Mouse (Mus musculus) induced T-regulatory cell, adult 2 months (primary cell): ENCODE measurements around the gene Epn1.
A peak's percentile ranks its signal among the peaks of the same experiment; 100 is the strongest.
"Not testable (repeated sequence)": the region's sequence is repeated elsewhere in the genome, so short reads cannot be mapped to it uniquely, and the experiment has no call there.

Experiments used
- DNase-seq: peaks from one replicate; pipeline ENCODE4 v3.0.0-alpha.2; 2012; ENCODE audit warnings: low read depth

The Epn1 gene

DNA sequence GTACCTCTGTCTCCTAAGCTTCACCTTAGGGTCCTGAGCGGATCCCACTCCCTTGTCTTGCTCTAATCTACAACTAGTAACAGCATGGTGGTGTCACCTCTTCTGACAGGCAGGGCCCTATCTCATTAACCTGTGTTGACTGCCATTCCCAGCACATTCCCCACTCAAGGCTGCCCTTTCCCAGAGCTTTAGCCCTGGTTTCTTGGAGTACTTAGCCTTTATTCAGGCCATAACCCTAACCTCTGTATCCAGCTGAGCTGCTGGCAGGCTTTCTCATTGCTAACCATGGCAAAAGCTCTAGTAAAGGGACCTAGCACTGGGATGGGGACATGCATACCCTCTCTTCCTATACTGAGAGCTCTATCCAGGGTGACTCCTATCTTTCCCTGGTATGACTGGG lies 21.4 kb upstream of the Epn1 start:
- DNase-seq = no peak

GRCm38 (mm10) chr7:5059421-5059820 lies 20.6 kb upstream of the Epn1 start:
- no peak for DNase-seq

DNA sequence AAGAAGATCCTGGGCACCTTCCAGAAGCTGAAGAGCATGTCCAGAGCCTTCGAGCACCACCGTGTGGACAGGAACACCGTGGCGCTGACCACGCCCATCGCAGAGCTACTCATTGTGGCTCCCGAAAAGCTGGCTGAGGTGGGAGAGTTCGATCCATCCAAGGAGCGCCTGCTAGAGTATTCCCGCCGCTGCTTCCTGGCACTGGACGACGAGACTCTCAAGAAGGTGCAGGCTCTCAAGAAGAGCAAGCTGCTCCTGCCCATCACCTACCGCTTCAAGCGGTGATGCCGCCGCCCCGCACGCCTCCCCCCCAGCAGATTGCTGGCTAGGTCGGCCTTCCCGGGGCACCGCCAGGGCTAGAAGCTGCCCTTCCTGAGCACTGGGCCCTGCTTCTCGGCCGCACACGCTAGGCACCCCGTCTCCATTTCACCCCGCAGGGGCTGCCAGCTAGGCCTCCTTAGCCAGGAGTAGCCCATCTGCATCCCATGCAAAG lies 19.8 kb upstream of the Epn1 start:
- DNase-seq = peak; percentile 86

DNA sequence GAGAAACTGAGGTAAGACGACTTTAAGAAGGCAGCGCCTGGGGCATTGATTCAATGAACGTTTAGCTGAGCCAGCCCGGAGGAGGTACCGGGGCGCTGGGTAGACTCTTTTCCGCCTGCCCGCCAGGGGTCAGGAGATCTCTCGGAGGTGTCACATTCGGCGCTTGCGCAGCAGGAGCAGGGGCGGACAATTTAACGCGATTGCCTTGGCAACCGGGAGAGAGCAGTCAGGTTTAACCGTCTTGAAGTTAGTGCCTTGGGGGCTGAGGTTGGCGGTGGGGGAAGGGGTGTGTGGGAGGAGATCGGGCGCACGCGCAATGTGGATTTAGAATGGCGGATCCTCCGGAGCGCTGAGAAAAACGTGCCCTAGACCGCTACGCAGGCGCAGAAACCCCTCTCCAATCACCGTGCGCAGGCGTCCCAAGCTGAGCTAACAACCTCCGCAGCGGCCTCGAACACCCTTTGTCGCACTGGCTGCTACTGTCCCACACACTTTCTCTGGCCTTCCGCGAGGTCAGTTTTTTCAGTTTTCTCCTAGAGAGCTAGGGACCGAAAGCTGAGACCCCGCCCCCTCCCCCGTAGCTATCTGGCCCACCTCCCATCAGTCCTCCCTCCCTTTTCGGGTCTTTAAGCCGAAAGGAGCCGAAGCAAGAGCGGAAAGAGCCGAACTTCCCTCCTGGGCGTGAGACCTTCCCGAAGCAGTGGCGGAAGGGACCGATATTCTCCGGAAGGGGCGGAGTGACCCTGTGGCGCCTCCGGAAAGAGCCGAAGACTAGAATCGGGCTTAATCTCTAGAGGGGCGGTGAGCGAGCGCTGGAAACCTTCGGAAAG lies 18.9 kb upstream of the Epn1 start:
- DNase-seq = peak; percentile 99

DNA sequence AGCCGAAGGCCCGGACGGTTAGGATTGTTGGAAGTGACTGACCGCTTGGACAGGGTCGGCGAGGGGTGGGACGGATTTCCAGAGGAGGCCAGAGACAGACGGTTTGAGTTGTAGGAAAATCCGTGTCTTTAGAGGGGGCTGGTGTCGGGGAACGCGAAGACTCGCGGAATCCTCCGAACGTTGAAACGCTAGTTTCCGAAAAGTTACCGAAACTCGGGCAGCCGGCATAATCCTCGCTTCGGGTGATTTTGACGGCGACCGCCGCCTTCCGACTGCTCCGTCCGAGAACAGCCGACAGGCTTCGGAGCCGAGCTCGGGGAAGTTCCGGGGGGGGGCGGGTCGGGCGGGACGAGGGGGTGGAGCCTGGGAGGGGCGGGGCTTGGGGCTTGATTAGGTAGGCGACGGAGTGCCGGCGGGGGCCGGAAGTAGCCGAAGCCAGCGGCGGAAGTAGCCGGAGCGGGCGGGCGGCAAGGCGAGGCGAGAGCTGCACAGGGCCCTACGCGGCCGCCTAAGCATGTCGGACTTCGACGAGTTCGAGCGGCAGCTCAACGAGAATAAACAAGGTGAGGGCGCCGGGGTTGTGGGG lies 18.2 kb upstream of the Epn1 start, which contains the start of gene U2af2:
TSS of gene U2af2 (plus strand) at position 370 of the 586 bp plus-strand sequence.
- DNase-seq = peak; percentile 95

DNA sequence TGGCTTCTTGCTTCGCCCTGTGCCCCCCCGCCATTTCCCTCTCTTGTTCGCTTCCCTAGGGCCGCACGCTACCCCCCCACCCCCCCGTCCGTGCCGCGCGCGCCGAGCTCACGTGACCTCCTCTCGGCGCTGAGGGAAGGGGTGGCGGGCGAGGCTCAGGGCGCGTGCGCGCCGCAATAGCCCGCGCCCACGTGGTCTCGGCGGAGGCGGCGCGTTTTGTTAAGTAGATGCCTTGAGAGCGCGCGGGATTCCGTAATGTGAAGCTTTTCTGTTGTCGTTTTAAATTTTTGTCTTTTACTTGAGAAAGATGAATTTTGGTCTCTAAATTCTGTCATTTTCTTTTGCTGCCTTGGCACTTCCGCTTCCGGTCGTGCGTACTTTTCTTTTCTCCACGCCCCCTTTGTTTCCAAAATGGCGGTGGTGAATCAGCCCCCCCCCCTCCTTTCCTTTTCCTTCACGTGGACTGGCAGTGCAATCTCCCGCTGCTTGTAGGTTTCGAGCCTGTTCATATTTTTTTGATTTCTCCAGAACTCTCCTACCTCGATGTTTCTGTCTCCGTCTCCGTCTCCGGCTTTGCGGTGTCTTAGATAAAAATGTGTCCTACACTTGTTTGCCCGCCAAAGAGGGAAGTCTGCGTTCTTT lies 17.6 kb upstream of the Epn1 start:
- peak; percentile 96 for DNase-seq

GRCm38 (mm10) chr7:5064886-5065285 lies 15.1 kb upstream of the Epn1 start:
- DNase-seq = no peak

DNA sequence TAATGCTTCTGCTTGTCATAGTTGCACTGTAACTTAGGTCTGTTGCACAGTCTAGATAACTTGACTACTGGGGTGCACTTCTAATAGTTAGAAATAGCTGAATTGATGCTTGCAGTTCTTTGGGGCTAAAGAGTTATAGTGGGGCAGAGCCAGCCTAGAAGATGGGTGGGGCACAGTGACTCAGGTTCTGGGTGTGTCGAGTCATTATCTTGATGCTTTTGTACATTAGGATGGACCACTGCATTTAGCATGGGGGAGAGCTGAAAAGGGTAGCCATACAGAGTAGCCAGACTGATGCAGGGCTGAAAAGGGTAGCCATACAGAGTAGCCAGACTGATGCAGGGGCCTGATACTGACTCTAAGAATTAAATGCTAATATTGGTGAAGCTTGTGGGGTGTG lies 6.4 kb upstream of the Epn1 start:
- DNase-seq = no peak

- DNase-seq = no peak
Observed at GRCm38 (mm10) chr7:5074984-5075383, 5.1 kb upstream of the Epn1 start.

DNA sequence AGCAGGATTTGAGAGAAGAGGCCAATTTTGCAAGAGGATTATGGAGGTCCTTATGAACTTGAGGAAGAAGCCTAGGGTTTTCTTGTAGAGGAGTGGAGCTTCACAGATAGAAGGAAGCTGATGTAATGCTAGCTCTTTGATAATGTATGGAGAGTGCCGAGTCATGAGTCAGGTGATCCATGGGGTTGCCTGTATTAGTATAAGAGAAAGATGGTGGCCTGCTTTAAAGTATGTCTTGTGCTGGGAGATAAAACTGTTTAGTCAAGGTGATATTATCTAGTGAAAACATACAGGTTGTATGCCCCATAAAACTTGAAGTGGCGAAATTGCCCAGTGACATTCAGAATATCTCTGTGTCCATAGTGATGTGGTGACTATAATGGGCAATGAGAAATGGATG lies 3.1 kb upstream of the Epn1 start:
- no peak for DNase-seq

DNA sequence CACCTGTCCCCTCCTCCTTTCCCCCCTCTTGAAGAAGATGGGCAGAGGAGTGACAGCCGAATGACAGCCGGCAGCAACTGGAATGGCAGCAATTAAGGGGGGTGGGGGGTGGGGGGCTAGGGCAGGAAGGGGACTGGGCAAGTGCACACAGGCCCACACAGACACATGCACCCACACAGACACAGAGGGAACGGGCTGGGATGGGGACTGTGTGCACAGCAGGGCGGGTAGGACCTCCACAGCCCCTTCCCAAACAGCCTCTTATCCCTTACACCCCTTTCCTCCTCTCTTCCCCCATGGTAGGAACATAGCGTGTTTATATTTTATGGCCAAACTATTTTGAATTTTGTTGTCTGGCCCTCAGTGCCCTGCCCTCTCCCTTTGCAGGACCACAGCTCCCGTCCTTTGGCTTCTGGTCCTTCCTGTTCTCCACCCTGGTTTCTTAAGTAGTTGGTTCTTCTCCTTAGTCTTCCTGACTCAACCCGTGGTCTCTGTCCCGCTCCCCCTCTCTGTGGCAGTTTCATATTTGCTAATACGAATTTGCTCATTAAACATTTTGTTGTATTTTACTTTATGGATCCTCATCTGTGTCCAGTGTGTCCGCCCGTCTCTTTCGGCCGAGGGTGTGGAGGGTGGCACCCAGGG lies 548 bp upstream of the Epn1 start:
- not testable (repeated sequence) for DNase-seq

DNA sequence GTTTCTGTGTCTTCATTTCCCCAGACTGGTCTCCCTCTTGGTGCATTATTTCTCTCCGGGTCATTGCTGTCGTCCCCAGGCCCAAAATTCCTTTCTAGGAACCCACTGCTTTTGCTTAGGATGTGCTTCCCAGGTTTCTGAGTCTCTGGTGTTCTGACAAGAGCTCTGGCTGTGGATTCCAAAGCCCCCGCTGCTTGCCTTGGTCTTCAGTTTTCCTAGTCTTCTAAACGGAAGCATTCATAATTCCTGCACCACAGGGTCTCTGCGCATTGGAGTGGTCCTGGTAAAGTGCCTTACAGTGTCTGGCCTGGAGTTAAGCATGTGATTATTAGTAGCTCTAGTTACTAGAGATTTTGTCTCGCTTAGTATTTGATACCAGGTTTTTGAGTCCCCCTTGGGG lies 780 bp downstream of the Epn1 start:
- DNase-seq = no peak

DNA sequence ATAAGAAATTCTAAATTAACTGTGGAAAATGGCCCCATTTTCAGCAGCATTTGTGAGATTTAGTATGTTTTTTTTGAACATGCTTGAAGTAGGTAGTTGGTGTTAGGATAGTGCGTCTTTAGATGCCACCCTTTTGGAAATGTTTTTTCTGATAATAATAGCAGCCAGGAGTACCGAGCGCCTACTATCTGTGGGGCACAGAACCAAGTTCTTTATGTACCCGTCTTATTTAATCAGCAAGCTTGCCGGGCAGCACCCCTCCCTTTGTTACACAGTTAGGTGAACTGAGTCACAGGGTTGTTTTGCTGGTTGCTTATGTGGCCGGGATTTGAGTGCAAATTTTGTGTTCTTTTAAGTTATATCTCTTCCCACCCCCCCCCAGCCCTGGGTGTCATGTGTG lies 1.2 kb downstream of the Epn1 start:
- DNase-seq = no peak

GRCm38 (mm10) chr7:5081939-5082338 lies 1.9 kb downstream of the Epn1 start:
- no peak for DNase-seq

- no peak for DNase-seq
Observed at GRCm38 (mm10) chr7:5083325-5084105, 3.5 kb downstream of the Epn1 start.

- DNase-seq = no peak
Observed at GRCm38 (mm10) chr7:5085512-5085911, 5.5 kb downstream of the Epn1 start.

DNA sequence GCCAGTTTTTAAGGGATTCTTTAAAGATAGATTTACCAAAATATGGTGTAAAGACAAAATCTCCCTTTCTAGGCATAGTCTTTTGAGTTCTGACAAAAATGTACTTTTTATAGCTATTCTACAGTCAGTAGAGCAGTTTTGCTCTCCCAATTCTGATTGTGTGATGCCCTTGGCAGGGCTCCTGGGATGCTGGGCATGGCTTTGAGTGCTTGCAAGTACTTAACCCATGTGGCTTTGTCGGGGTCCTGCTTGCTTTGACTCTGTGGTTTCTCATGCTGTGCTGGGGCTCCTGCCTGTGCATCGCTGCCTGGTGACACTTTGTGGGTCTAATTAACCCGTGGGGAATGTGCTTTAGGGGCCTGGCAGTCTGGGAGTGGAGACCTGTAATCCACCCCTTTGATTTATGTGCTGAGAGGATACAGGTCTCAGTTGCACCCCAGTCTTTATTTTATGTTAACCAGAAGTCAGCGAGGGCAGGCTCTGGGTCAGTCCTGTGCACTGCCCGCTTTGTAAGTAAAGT lies 6.9 kb downstream of the Epn1 start:
- no peak for DNase-seq

GRCm38 (mm10) chr7:5087886-5088285 lies 7.9 kb downstream of the Epn1 start:
- DNase-seq = no peak

GRCm38 (mm10) chr7:5089853-5090252 lies 9.8 kb downstream of the Epn1 start:
- no peak for DNase-seq

DNA sequence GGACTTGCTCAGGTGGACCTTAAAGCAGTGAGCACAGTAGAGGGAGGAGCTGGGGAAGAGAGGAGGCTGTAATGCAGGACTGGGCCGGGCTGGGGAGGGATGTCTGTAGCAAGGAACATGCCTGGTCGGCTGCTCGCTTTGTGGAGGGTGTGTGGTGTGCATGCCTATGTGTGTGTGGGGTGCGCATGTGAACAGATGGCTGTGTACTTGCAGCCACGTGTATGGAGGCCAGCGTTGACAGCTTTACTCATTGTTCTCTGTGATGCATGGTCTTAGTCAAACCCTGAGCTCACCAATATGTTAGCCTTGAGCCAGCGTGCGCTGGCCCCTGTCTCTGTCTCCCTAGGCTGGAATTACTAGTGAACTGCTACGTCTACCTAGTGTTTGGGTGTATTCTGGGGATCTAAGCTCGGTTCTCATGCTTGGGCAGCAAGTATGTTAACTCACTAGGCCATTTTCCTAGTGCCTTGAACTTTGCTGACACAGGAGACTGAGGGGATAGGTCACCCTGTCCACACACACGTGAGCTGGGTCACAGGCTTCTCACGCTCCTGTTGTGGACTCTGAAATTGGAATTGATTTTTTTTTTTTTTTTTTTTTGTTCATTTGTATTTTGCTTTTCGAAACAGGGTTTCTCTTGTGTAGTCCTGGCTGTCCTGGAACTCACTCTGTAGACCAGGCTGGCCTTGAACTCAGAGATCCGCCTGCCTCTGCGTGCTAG lies 11.1 kb downstream of the Epn1 start:
- DNase-seq = no peak

DNA sequence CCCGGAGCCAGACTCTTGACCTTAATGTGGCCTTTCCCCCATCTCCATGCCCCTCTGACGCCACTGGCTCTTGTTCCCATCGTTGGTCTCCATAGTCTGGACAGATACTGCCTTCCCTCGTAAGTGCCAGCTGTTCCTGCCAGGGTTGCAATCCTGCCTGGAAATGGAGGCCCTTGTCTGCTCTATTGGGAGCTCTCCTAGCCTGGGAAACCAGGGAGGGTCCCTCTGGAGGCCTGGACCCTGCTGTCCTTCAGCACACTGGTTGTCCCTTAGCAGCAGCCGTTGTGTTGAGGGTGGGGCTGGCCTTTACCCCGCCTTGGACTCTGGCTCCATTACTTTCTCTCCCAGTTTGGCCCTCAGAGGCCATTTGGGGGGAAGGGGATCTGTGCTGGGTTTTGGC lies 12.3 kb downstream of the Epn1 start:
- DNase-seq = no peak
